9 mouse cellular contexts compared by ENCODE assay signal in the genomic region with DNA sequence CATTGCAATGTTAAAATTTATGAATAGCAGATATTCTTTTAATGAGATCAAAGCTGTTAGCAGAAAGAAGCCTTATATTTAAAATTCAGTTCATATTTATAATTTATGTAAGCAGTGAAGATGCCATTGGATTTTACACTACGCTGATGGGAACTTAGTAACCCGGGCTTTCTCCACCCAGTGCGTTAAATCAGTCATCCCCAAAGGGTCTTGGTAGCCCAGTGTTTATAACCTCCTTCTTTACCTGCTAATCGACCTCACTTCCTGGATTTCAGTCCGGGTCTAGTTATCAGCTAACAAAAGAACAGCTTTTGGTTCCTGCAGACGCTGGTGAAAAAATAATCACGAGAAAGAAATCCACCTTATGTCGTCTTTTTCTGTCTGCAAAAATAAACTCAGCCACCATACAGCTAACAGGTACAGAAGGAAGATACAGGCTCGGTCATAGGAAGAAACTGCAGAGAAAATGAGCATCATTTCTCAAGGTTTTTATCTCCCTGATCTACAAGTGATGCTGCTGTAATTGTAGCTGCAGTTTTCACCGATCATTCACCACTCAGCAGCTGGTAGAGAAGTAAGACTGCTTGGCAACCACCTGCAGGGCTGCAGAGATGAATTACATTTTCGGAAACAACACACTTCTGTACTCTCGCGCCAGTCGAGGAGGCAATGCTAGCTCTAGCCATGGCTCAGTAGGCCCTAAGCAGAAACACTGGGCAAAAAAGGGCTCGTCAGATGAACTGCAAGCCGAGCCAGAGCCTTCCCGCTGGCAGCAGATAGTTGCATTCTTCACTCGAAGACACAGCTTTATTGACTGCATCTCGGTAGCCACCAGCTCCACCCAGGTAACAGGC.
DNase-seq lines count a peak whose midpoint lies in the region.
"Had no signal": no experiment of that assay in that cellular context is flagged by ENCODE, and none has a peak within 500 bp of the region (broad histone marks: within the 10 kb centered on the region; RNA-seq: fewer than 3 reads in every experiment).

No protein-coding gene starts in this region.

- peaks cover 26% of the 10 kb centered on the region for H3K4me1 ChIP-seq in forebrain, embryonic 10.5 days

- DNase-seq in gastrocnemius, adult 18-20 months (ENCODE audit: low spot score): peak; percentile 23
- DNase-seq in gastrocnemius, adult 8-10 months (ENCODE audit: low spot score in 2 of 2): no peak
- no peak for DNase-seq in forebrain, embryonic 10.5 days (ENCODE audit: extremely low spot score, low spot score)
- peak; percentile 37 to 44 for DNase-seq in layer of hippocampus, postnatal 25 days (ENCODE audit: extremely low spot score in 1 of 2, low spot score in 1 of 2)
- peak; percentile 60 for DNase-seq in right cerebral cortex, adult 18-20 months
- DNase-seq in kidney, adult 11 months: no peak
- DNase-seq in thymus, postnatal 4 days: no peak
- DNase-seq in kidney, postnatal 10 days: no peak

- H3K9me3 ChIP-seq in forebrain, embryonic 10.5 days: no peaks in the 10 kb centered on the region
- H3K9me3 ChIP-seq: limb, embryonic 13.5 days had no signal

- H3K27ac ChIP-seq in forebrain, embryonic 10.5 days: peak overlapping the region; percentile 2; the same call in 1 of the 2 replicates
- H3K27ac ChIP-seq: limb, embryonic 13.5 days had no signal

- peaks cover 6% of the 10 kb centered on the region for H3K36me3 ChIP-seq in forebrain, embryonic 10.5 days (replicated peaks)
- H3K36me3 ChIP-seq: limb, embryonic 13.5 days had no signal

- WGBS in forebrain, embryonic 10.5 days: 81% methylated on average over 19 of the region's 19 CpGs

- no peaks in the 10 kb centered on the region for H3K27me3 ChIP-seq in forebrain, embryonic 10.5 days (ENCODE audit: poor library complexity, severe bottlenecking)
- H3K27me3 ChIP-seq: limb, embryonic 13.5 days had no signal

- H3K4me3 ChIP-seq in forebrain, embryonic 10.5 days: no peak overlapping the region
- H3K4me3 ChIP-seq: limb, embryonic 13.5 days had no signal

Comparison
In these comparisons a context has a peak if more than half of its experiments do, and no peak if none do; other contexts are left out.
1. DNase-seq: peak in gastrocnemius, adult 18-20 months (single experiment), layer of hippocampus, postnatal 25 days (2 of 2) and right cerebral cortex, adult 18-20 months (single experiment); none in gastrocnemius, adult 8-10 months (0 of 2), forebrain, embryonic 10.5 days (single experiment), kidney, adult 11 months (single experiment), thymus, postnatal 4 days (single experiment) and kidney, postnatal 10 days (single experiment).